Mouse (Mus musculus) liver, postnatal 0 days (tissue): ENCODE measurements at regions not wholly inside any gene's neighbourhood (a gene's known extent, or its start where the extent isn't known, plus 50 kb on each side); places are given as distances from the start of the nearest gene placed in this dataset.

ENCODE experiments used
- ATAC-seq: fragments of 200-750 bp; cut with Nextera tagmentation; 2 replicates; pipeline ENCODE4 v1.8.0; 2017; ENCODE audit warnings: mild to moderate bottlenecking, moderate library complexity
- DNase-seq: peaks from one replicate; pipeline ENCODE4 v3.0.0-alpha.2; 2016
- H3K27ac ChIP-seq: fragments of 300-500 bp; sonication (generic); 2 replicates; pipeline ENCODE4 v1.5.1; 2014; ENCODE audit warnings: antibody characterized with exemption, moderate library complexity, mild to moderate bottlenecking, low read depth
- H3K27me3 ChIP-seq: fragments of 300-500 bp; sonication (generic); 2 replicates; pipeline ENCODE4 v1.6.1; 2014; ENCODE audit warnings: low read length, control low read depth, mixed read lengths; ENCODE audit not compliant: insufficient read depth
- H3K36me3 ChIP-seq: fragments of 300-500 bp; sonication (generic); replicated peaks from 2 replicates; pipeline ENCODE4 v1.6.1; 2014; ENCODE audit warnings: mild to moderate bottlenecking, control low read depth, low read length, moderate library complexity, mixed read lengths; ENCODE audit not compliant: insufficient read depth
- H3K4me1 ChIP-seq: fragments of 300-500 bp; sonication (generic); 2 replicates; pipeline ENCODE4 v1.6.1; 2014; ENCODE audit warnings: antibody characterized with exemption, mild to moderate bottlenecking, control low read depth; ENCODE audit not compliant: insufficient read depth
- H3K4me2 ChIP-seq: fragments of 300-500 bp; sonication (generic); 2 replicates; pipeline ENCODE4 v1.6.1; 2014; ENCODE audit warnings: low read depth, mild to moderate bottlenecking, low read length, moderate library complexity, mixed read lengths
- H3K4me3 ChIP-seq: fragments of 300-500 bp; sonication (generic); 2 replicates; pipeline ENCODE4 v1.5.1; 2014; ENCODE audit warnings: low read depth, low read length
- H3K9ac ChIP-seq: fragments of 300-500 bp; sonication (generic); replicated peaks from 2 replicates; pipeline ENCODE4 v1.6.1; 2014; ENCODE audit warnings: mild to moderate bottlenecking, moderate library complexity
- H3K9me3 ChIP-seq: fragments of 300-500 bp; sonication (generic); 2 replicates; pipeline ENCODE4 v1.6.1; 2016; ENCODE audit warnings: mild to moderate bottlenecking, control low read depth, low read length, mixed read lengths
- CTCF ChIP-seq: sonication (generic); IDR thresholded peaks from 2 replicates; pipeline ENCODE4 v1.5.1; 2016; ENCODE audit warnings: antibody characterized with exemption, low read depth
- WGBS: fragments of 180-500 bp; shearing (Covaris S2); extraction: QIAGEN DNeasy Blood & Tissue Kit; methylation state at CpG from one replicate; pipeline ENCODE4 v1.1.7; 2014; ENCODE audit not compliant: insufficient replicate concordance; 5-methylcytosine and 5-hydroxymethylcytosine counted together

DNA sequence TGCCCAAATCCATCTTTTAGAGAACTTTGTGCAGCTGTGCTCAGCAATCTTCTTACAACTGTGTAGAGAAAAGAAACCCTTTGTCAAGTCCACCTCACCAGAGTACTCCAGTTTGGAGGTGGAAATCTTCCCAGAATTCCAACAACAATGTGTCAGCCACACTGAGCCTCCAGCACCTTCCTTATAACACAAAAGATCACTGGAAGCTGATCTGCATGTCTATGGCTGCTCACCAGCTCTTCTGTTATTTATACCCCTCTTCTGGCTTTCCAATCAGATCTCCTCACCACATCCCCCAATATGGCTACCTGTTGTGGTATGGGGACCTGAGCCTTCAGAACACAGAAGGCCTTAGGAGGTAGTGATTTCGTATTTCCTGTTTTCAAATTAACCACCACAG lies 50.2 kb upstream of the Galnt18 start:
- Histone ChIP-seq H3K27ac (no peak overlapping the region), H3K27me3 (no peaks in the 10 kb centered on the region), H3K9ac (no peak overlapping the region), H3K4me3 (no peak overlapping the region), H3K36me3 (no peaks in the 10 kb centered on the region), H3K9me3 (no peaks in the 10 kb centered on the region), H3K4me2 (no peak overlapping the region), H3K4me1 (no peaks in the 10 kb centered on the region)
- ATAC-seq (no peak), DNase-seq (no peak)
- TF ChIP-seq CTCF, result no peak
- WGBS, result 60% methylated on average over 1 of the region's 1 CpGs
